Mouse (Mus musculus): ENCODE results near the gene 4930555G01Rik.
"Not testable (repeated sequence)": the region's sequence is repeated elsewhere in the genome, so short reads cannot be mapped to it uniquely, and the experiment has no call there.

The 4930555G01Rik gene

GRCm38 (mm10) chr14:5050329-5050728, at the start of gene 4930555G01Rik:
4930555G01Rik (plus strand) TSS chr14:5050629.
- not testable (repeated sequence) for DNase-seq (ENCODE audit: low spot score)

GRCm38 (mm10) chr14:5015591-5015990, 34.8 kb upstream of the 4930555G01Rik start, which contains the start of gene Gm3298:
Gm3298 (plus strand) TSS chr14:5015891.
- not testable (repeated sequence) for DNase-seq (ENCODE audit: low spot score)

- peak; percentile 5 for DNase-seq (ENCODE audit: low spot score)
Observed at GRCm38 (mm10) chr14:5070611-5071490, 20.4 kb downstream of the 4930555G01Rik start, which contains the start of gene Gm8281. Gm8281 (plus strand) TSS chr14:5071040.

Measured in MN1 (cell line).